Mouse (Mus musculus) kidney, adult 9 months (tissue): ENCODE measurements around the gene Ak5.
"Not testable (repeated sequence)": the region's sequence is repeated elsewhere in the genome, so short reads cannot be mapped to it uniquely, and the experiment has no call there.

ENCODE experiments used
- DNase-seq: peaks from one replicate; pipeline ENCODE4 v3.0.0; 2022

Ak5 gene

GRCm38 (mm10) chr3:152474582-152475277 is 193.4 kb downstream of the Ak5 start:
- peak; percentile 66 for DNase-seq

DNA sequence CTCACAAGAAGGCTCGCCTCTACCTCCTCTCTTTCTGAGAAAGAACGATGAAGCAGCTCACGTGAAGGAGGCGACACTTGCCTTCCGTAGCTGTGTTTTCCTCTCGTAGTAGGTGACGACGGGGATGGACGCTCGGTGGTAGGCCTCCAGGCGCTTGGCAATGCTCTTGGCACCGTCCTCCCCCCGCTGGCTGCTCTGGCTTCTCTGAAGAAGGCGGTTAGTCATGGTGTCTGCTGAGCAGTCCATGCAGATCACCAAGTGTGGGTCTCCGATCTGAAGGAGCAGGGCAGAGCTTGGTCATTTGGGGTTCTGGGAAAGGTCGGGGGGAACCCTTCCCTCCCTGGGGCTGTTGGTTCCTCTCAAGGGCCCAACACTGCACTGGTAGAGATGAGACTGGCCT is 195.5 kb downstream of the Ak5 start:
- no peak for DNase-seq

- DNase-seq, result no peak
Observed at GRCm38 (mm10) chr3:152470347-152470746, 197.8 kb downstream of the Ak5 start.

DNA sequence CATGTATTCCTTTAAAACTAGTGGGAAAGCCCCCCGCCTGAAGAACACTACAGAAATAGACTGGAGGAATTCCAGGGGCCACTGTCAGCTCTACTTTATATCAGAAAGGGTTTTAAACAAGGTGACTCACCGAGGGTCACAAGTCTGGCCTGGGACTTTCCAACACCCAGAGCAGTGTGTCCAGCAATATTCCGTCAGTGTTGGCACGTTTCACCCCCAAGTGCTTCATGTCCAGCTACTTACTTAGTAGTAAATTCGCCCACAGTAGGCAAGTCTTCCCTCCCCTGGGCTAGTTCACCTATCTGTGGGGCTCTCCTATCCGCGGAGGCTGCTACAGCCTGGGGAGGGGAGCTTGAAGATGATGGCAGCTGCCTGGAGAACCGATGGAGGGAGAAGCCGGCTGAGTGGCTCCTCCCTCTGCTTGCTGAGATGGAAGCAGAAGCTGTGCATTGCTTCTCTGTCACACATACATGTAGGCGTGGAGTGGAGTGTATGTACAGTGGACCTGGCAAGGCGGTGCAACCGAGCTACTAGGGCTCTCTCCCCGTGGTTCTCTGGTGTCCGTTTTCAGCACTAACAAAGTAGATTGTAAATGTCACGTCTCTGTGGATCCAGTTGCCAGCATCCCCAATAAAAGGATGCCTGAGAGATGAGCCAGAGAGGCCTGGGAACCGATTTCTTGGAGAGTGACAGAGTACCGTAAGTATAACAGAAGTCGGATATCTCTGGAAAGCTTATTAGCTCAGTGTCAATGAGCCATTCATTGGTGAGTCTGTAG is 198.5 kb downstream of the Ak5 start:
- DNase-seq, result no peak

GRCm38 (mm10) chr3:152468569-152469041 is 199.6 kb downstream of the Ak5 start:
- DNase-seq, result no peak

DNA sequence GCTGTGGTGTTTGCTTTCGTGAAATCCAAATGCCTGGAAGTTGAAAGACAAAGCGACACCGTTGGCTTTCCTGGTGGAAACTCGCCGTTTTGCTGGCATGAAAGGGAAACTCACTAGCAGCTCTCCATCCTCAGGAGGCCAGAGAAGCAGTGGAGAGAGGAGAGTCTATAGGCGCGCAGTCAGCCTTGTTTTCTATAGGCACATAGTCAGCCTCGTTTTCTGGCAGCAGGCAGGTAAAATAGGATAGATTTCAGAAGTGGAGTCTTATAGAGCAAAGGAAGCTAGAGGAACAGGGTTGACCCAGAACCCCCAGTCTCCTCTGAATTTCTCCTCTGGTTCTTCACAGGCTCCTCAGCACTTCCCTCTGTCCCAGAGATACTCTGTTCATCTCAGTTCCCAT is 200.1 kb downstream of the Ak5 start:
- no peak for DNase-seq

GRCm38 (mm10) chr3:152467312-152467711 is 200.8 kb downstream of the Ak5 start:
- DNase-seq, result no peak

DNA sequence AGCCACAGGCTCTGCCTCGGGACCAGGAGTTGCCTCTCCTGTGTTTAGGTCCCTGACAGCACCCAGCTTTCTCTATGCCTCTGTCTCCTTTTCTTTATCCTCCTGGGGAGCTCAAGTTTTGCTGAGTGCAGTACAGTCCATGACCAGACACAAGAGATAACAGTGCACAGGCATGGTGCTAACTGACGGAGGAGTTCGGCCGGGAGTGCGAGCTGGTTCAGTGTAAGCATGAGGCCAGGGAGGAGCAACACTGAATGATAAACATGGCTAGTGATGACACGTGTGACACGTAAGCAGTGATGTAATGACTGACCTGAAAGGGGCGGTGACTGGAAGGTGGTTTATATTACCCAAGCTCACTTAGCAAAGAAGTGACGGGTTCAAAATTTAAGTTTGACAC is 201.3 kb downstream of the Ak5 start:
- DNase-seq, result no peak

DNA sequence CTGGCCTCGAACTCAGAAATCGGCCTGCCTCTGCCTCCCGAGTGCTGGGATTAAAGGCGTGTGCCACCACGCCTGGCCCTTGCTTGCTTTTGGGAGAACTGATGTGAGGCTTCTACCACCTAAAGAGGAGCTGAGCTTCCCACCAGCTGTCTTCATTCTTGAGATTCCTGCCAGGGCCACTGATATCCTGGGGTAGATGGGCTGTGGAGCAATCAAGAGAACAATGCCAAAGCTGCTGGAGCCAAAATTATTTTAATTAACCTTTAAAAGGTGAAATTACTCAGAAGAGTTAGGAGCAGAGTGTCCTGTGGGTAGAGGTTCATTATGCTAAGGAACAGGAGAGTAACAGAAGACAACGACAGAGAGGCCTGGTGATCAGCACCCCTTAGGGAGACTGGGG is 202.8 kb downstream of the Ak5 start:
- no peak for DNase-seq

DNA sequence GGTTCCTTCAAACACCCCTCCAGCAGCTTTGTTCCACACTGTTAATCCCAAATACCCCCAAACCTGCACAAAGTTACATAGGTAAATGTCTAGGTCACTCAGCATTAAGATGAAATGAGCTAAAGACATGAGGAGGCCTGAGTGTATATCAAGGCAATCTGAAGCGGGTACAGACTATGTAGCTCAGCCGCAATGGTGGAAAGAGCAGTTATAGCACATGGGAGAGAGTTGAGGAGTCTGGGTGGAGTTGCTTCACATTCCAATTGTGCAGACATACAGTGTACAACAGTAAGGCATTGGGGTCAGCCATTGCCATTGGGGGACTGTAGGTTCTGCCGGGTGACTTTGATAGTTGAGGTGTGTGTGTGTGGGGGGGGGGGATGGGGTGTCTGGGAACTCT is 203.7 kb downstream of the Ak5 start:
- DNase-seq, result no peak

GRCm38 (mm10) chr3:152462900-152463299 is 205.3 kb downstream of the Ak5 start:
- DNase-seq, result peak; percentile 21

DNA sequence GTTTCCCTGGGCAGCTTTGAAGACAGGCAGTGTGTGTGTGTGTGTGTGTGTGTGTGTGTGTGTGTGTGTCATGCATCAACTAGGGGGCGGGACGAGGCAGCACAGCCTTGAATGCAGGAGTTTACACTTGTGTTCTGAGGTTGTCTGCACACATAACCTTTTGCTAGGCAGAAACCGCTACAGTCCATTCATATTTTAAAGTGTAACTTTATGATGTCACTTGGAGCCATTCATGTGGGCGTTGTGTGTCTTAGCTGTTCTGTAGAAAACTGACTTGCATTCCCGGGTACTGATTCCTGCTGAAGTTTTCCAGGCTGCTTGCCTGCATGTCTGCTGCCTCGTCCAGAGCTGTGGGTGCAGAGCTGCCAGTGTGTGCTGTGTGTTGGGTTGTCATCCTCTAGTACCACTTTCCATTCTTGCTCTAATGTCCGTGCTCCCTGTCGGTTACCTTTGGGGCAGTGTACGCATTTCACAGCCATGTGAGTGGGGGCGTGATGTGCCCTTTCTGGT is 206.1 kb downstream of the Ak5 start:
- no peak for DNase-seq

DNA sequence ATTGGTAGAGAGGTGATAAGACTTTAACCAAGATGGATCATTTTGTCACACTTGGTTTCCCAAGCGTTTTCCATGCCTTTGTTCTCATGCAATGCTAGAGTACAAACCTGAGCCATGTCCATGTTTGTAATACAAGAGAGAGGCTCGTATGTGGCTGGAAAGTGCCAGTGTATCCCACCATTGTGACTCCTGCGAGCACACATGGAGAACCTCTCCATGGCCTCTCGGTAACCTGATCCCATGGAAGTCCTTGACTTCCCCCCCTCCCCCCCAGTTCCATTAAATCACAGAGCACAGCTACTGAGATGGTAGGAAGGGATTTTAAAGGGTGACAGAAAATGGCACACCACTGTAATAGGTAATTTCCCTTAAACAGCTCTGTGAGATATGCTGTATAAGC is 207.4 kb downstream of the Ak5 start:
- peak; percentile 47 for DNase-seq

GRCm38 (mm10) chr3:152458875-152459274 is 209.3 kb downstream of the Ak5 start:
- not testable (repeated sequence) for DNase-seq

- no peak for DNase-seq
Observed at GRCm38 (mm10) chr3:152457308-152458035, 210.7 kb downstream of the Ak5 start.

GRCm38 (mm10) chr3:152453163-152453562 is 215.0 kb downstream of the Ak5 start:
- DNase-seq, result no peak

DNA sequence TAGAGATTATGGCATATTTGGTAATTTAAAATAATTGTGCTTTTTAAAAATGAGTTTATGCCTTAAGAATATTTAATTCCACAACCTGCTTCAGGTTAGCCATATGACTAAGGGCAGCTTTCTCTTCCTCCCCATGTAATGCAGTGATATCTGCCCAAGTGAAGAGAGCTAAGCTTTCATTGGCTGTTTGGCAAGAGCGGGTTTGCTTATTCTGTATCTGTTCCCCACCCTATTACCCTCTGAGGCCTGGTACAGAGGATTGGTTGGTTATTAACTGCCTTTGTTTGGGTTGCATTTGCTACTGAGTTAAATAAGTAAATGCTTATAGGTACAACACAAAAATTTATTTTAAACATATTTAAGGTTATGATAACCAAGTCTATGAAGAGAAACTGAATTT is 221.2 kb downstream of the Ak5 start:
- DNase-seq, result no peak

GRCm38 (mm10) chr3:152444114-152444513 is 224.0 kb downstream of the Ak5 start:
- no peak for DNase-seq

DNA sequence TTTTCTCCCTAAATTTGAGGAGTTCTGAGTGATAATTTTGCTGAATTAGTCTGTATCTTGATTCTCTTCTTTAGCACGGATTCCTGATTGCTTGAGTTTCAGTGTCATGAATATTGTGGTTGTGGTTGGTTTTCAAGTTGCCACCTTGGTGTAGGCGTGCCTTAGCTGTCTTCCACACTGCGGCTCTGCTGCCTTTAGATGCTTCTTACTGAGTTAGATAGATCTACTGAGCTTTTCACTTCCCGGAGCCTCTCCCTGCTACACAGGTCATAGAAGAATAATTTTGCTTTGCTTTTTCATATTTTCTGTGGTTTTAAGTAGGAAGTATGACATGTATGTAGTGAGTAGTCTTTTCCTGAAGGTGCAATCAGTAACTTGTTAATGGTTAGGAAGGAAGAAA is 225.4 kb downstream of the Ak5 start:
- no peak for DNase-seq

DNA sequence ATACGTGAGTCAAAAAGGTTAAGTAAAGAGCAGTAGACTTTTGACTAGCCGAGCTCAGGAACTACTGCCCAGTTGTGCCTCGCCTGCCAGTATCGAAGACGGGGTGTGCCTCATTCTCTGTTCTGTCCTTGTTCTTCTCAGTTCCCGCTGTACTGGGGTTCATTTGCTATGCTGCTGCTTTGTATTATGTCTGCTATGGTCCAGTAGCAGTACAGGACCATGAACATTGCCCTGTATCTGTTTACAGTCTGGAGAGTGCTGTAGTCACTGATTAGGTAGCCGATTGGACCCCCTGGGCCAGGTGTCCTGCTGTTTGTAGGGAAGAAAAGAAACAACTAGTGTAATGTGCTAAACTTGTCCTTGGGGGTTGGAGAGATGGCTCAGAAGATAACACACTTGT is 230.1 kb downstream of the Ak5 start:
- DNase-seq, result peak; percentile 57

GRCm38 (mm10) chr3:152435590-152435989 is 232.6 kb downstream of the Ak5 start:
- no peak for DNase-seq

- no peak for DNase-seq
Observed at GRCm38 (mm10) chr3:152432677-152433076, 235.5 kb downstream of the Ak5 start.

- DNase-seq, result no peak
Observed at GRCm38 (mm10) chr3:152428925-152429324, 239.2 kb downstream of the Ak5 start.
